Mouse (Mus musculus) lung, postnatal 14 days (tissue): ENCODE measurements around the gene Ndrg2.
"Not testable (repeated sequence)": the region's sequence is repeated elsewhere in the genome, so short reads cannot be mapped to it uniquely, and the experiment has no call there.

Experiments
- DNase-seq: peaks from one replicate; pipeline ENCODE4 v3.0.0; 2021

The Ndrg2 gene

GRCm38 (mm10) chr14:51913960-51914762, at the start of gene Ndrg2:
TSS of gene Ndrg2 (minus strand) at chr14:51914158.
- peak; percentile 87 for DNase-seq

- no peak for DNase-seq
These were observed 46.4 kb upstream of the Ndrg2 start for GRCm38 (mm10) chr14:51960316-51960715.

- no peak for DNase-seq
These were observed 29.4 kb upstream of the Ndrg2 start for GRCm38 (mm10) chr14:51943336-51943735.

- DNase-seq, result no peak
These were observed 28.3 kb upstream of the Ndrg2 start for GRCm38 (mm10) chr14:51942236-51942635.

GRCm38 (mm10) chr14:51941577-51941976, 27.6 kb upstream of the Ndrg2 start:
- no peak for DNase-seq

GRCm38 (mm10) chr14:51940944-51941560, 27.1 kb upstream of the Ndrg2 start:
- DNase-seq, result peak; percentile 35

GRCm38 (mm10) chr14:51939005-51939404, 25.0 kb upstream of the Ndrg2 start:
- no peak for DNase-seq

GRCm38 (mm10) chr14:51932092-51933020, 18.4 kb upstream of the Ndrg2 start:
- DNase-seq, result no peak

GRCm38 (mm10) chr14:51930824-51931223, 16.9 kb upstream of the Ndrg2 start:
- DNase-seq, result peak; percentile 74

GRCm38 (mm10) chr14:51929968-51930367, 16.0 kb upstream of the Ndrg2 start:
- no peak for DNase-seq

- DNase-seq, result peak; percentile 71
These were observed 15.5 kb upstream of the Ndrg2 start for GRCm38 (mm10) chr14:51929309-51929943.

GRCm38 (mm10) chr14:51926930-51927329, 13.0 kb upstream of the Ndrg2 start:
- not testable (repeated sequence) for DNase-seq

GRCm38 (mm10) chr14:51923492-51923891, 9.5 kb upstream of the Ndrg2 start:
- DNase-seq, result no peak

GRCm38 (mm10) chr14:51922910-51923309, 9.0 kb upstream of the Ndrg2 start:
- no peak for DNase-seq

GRCm38 (mm10) chr14:51922571-51922865, 8.6 kb upstream of the Ndrg2 start, which contains the start of gene Rnase13:
TSS of gene Rnase13 (minus strand) at chr14:51922773.
- DNase-seq, result no peak

GRCm38 (mm10) chr14:51921759-51922570, 8.0 kb upstream of the Ndrg2 start:
- DNase-seq, result peak; percentile 62

- DNase-seq, result no peak
These were observed 5.0 kb upstream of the Ndrg2 start for GRCm38 (mm10) chr14:51918966-51919365.

- no peak for DNase-seq
These were observed 4.2 kb upstream of the Ndrg2 start, which contains the start of gene Tppp2 for GRCm38 (mm10) chr14:51918125-51918524. TSS of gene Tppp2 (plus strand) at chr14:51918425.

GRCm38 (mm10) chr14:51916539-51916938, 2.6 kb upstream of the Ndrg2 start:
- no peak for DNase-seq

- no peak for DNase-seq
These were observed 1.1 kb upstream of the Ndrg2 start for GRCm38 (mm10) chr14:51915030-51915429.

- peak; percentile 84 for DNase-seq
These were observed 647 bp downstream of the Ndrg2 start for GRCm38 (mm10) chr14:51913062-51913959.
